Mouse (Mus musculus) liver, embryonic 14.5 days (tissue): ENCODE results near the gene Olr1. TPM values are rescaled to one million over a fixed set of nuclear protein-coding genes. Genes with fewer than 3 reads are reported as not detected.

Experiments used
- ATAC-seq: fragments of 200-750 bp; cut with Nextera tagmentation; 2 replicates; pipeline ENCODE4 v1.8.0; 2017; ENCODE audit warnings: moderate number of reproducible peaks, mild to moderate bottlenecking, moderate library complexity; ENCODE audit not compliant: insufficient read depth
- DNase-seq, 3 experiments: peaks; one replicate each; pipeline ENCODE4 v3.0.0-alpha.2; 2012 to 2013; ENCODE audit warnings: low read depth in 3 of 3, low spot score in 3 of 3
- H3K27ac ChIP-seq: fragments of 300-500 bp; sonication (generic); 2 replicates; pipeline ENCODE4 v1.5.1; 2014; ENCODE audit warnings: moderate library complexity, mild to moderate bottlenecking, control low read depth, inconsistent platforms
- H3K27me3 ChIP-seq: fragments of 300-500 bp; sonication (generic); 2 replicates; pipeline ENCODE4 v1.6.1; 2014; ENCODE audit warnings: mild to moderate bottlenecking, low read length, moderate library complexity; ENCODE audit not compliant: control insufficient read depth, insufficient read depth
- H3K36me3 ChIP-seq: fragments of 300-500 bp; sonication (generic); replicated peaks from 2 replicates; pipeline ENCODE4 v1.6.1; 2014; ENCODE audit warnings: low read depth; ENCODE audit not compliant: control insufficient read depth, insufficient read depth
- H3K4me1 ChIP-seq, 2 experiments: fragments of 200-500 bp in 1 of 2; fragments of 300-500 bp in 1 of 2; sonication (generic) in 1 of 2; replicated peaks; 2 replicates each; pipeline ENCODE4 v1.6.1; 2012 to 2014; ENCODE audit warnings: antibody characterized with exemption in 1 of 2, inconsistent platforms in 1 of 2, low read length in 1 of 2; ENCODE audit not compliant: control insufficient read depth in 2 of 2, insufficient read depth in 2 of 2
- H3K4me2 ChIP-seq: fragments of 300-500 bp; sonication (generic); 2 replicates; pipeline ENCODE4 v1.6.1; 2014; ENCODE audit warnings: low read depth, mild to moderate bottlenecking, control low read depth, moderate library complexity
- H3K4me3 ChIP-seq, 2 experiments: fragments of 200-500 bp in 1 of 2; fragments of 300-500 bp in 1 of 2; sonication (generic) in 1 of 2; 2 replicates each; pipeline ENCODE4 v1.5.1; 2012 to 2014; ENCODE audit warnings: low read depth in 2 of 2, low read length in 2 of 2, mild to moderate bottlenecking in 2 of 2, control low read depth in 1 of 2, inconsistent platforms in 1 of 2, moderate library complexity in 1 of 2; ENCODE audit not compliant: insufficient read depth in 1 of 2
- H3K9ac ChIP-seq: fragments of 300-500 bp; sonication (generic); replicated peaks from 2 replicates; pipeline ENCODE4 v1.6.1; 2014; ENCODE audit warnings: mild to moderate bottlenecking, control low read depth, moderate library complexity
- H3K9me3 ChIP-seq: fragments of 300-500 bp; sonication (generic); 2 replicates; pipeline ENCODE4 v1.6.1; 2016; ENCODE audit warnings: low read length, mixed read lengths; ENCODE audit not compliant: control insufficient read depth
- CTCF ChIP-seq: IDR thresholded peaks from 2 replicates; pipeline ENCODE4 v1.5.1; 2016; ENCODE audit warnings: antibody characterized with exemption, low read depth, control low read depth
- EP300 ChIP-seq: IDR thresholded peaks from 2 replicates; pipeline ENCODE4 v1.6.1; 2016; ENCODE audit warnings: antibody characterized with exemption, low read depth
- WGBS: fragments of 180-500 bp; shearing (Covaris S2); extraction: QIAGEN DNeasy Blood & Tissue Kit; methylation state at CpG from one replicate; pipeline ENCODE4 v1.1.7; 2014; ENCODE audit not compliant: insufficient replicate concordance; 5-methylcytosine and 5-hydroxymethylcytosine counted together
- polyA plus RNA-seq, 2 experiments: library from polyadenylated mRNA; depleted of rRNA in 1 of 2; stranded (reverse) in 1 of 2; unstranded in 1 of 2; fragments of >200 nt; fragmentation: Nextera tagmentation in 1 of 2; extraction: Ambion mirVana in 1 of 2; gene quantifications; 2 replicates each; pipeline versions ENCODE4 v1.2.1 to v1.2.3; 2012 to 2014

Gene Olr1
- polyA plus RNA-seq, 2 experiments, result 0.81 to 0.83 TPM

- Histone ChIP-seq H3K4me3 (no peak overlapping the region), H3K36me3 (no peaks in the 10 kb centered on the region), H3K4me2 (no peak overlapping the region), H3K9me3 (no peaks in the 10 kb centered on the region), H3K27ac (no peak overlapping the region), H3K4me1 (no peaks in the 10 kb centered on the region), H3K27me3 (no peaks in the 10 kb centered on the region), H3K9ac (no peak overlapping the region)
- ATAC-seq (no peak), DNase-seq (peak in 1 of 3 experiments; percentile 1)
- no peak for TF ChIP-seq CTCF
- no peak for TF ChIP-seq EP300
- WGBS, result 30% methylated on average over 5 of the region's 5 CpGs
Measured at GRCm38 (mm10) chr6:129472627-129473026, 34.3 kb downstream of the Olr1 start.

- peak in 1 of 3 experiments; percentile 2 for DNase-seq
- Histone ChIP-seq H3K4me1 (no peaks in the 10 kb centered on the region), H3K27ac (no peak overlapping the region), H3K36me3 (no peaks in the 10 kb centered on the region), H3K4me2 (no peak overlapping the region), H3K9me3 (no peaks in the 10 kb centered on the region), H3K27me3 (no peaks in the 10 kb centered on the region), H3K4me3 (no peak overlapping the region), H3K9ac (no peak overlapping the region)
- TF ChIP-seq EP300 (no peak), CTCF (no peak)
- 69% methylated on average over 6 of the region's 6 CpGs for WGBS
- no peak for ATAC-seq
Measured at GRCm38 (mm10) chr6:129471386-129471785, 35.6 kb downstream of the Olr1 start.

- Histone ChIP-seq H3K4me3 (no peak within 1 kb of the TSS), H3K27me3 (no peaks in the 10 kb centered on the region), H3K4me2 (no peak within 1 kb of the TSS), H3K4me1 (no peaks in the 10 kb centered on the region), H3K36me3 (no peaks in the 10 kb centered on the region), H3K27ac (no peak within 1 kb of the TSS), H3K9ac (no peak within 1 kb of the TSS), H3K9me3 (no peaks in the 10 kb centered on the region)
- TF ChIP-seq EP300, result no peak
- no peak for TF ChIP-seq CTCF
- ATAC-seq (no peak), DNase-seq (no peak)
- 38% methylated on average over 13 of the region's 13 CpGs for WGBS
Measured at GRCm38 (mm10) chr6:129451411-129452039, 55.4 kb downstream of the Olr1 start, which contains the start of gene Clec1a. Gene Clec1a (minus strand): TSS chr6:129452000.

- H3K36me3 ChIP-seq, result no peaks in the 10 kb centered on the region
- ATAC-seq, result no peak
- DNase-seq, result no peak
- no peaks in the 10 kb centered on the region for H3K27me3 ChIP-seq
- no peaks in the 10 kb centered on the region for H3K4me1 ChIP-seq
- H3K9me3 ChIP-seq, result no peaks in the 10 kb centered on the region
- H3K4me2 ChIP-seq, result no peak overlapping the region
- H3K27ac ChIP-seq, result no peak overlapping the region
- no peak overlapping the region for H3K9ac ChIP-seq
- no peak for TF ChIP-seq CTCF
- no peak for TF ChIP-seq EP300
- WGBS, result 51% methylated on average over 6 of the region's 6 CpGs
- H3K4me3 ChIP-seq, result no peak overlapping the region
Measured at GRCm38 (mm10) chr6:129449743-129450142, 57.2 kb downstream of the Olr1 start.

GRCm38 (mm10) chr6:129438033-129438432 is 68.9 kb downstream of the Olr1 start:
- DNase-seq (no peak), ATAC-seq (no peak)
- no peak overlapping the region for H3K9ac ChIP-seq
- no peak overlapping the region for H3K4me3 ChIP-seq
- no peaks in the 10 kb centered on the region for H3K27me3 ChIP-seq
- H3K4me2 ChIP-seq, result no peak overlapping the region
- H3K36me3 ChIP-seq, result no peaks in the 10 kb centered on the region
- TF ChIP-seq EP300, result no peak
- no peak for TF ChIP-seq CTCF
- H3K4me1 ChIP-seq, result no peaks in the 10 kb centered on the region
- H3K27ac ChIP-seq, result no peak overlapping the region
- H3K9me3 ChIP-seq, result no peaks in the 10 kb centered on the region
- WGBS, result 66% methylated on average over 2 of the region's 2 CpGs
